24 mouse cellular contexts compared by ENCODE assay signal in the genomic region with DNA sequence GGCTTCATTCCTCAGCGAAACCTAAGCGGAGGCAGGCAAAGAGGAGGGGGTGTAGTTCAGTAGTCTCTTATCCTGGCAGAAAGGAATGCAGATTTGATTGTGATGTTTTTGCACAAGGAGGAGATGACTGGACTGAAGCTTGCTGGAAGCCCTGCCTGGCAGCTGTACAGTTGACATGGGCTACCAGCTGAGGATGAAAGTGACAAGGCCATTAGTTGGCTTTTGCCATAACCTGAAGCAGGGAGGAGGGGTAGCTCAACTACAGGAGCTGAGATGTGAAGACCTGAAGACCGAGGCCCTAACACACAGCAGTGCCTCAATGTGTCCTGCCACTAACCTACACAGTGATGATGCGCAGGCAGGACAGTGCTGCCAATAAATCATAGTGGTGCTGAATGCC.
DNase-seq lines count a peak whose midpoint lies in the region; ATAC-seq and TF ChIP-seq lines count a peak whose summit lies in the region.
"Had no signal": no experiment of that assay in that cellular context is flagged by ENCODE, and none has a peak within 500 bp of the region (broad histone marks: within the 10 kb centered on the region; RNA-seq: fewer than 3 reads in every experiment).

No protein-coding gene starts in this region.

- H3K27me3 ChIP-seq in heart, embryonic 12.5 days (replicated peaks) = no peaks in the 10 kb centered on the region
- no peaks in the 10 kb centered on the region for H3K27me3 ChIP-seq in hindbrain, postnatal 0 days (ENCODE audit: insufficient read depth, low read length)
- H3K27me3 ChIP-seq in hindbrain, embryonic 14.5 days (ENCODE audit: control insufficient read depth, insufficient read depth, low read length) = no peaks in the 10 kb centered on the region
- no peaks in the 10 kb centered on the region for H3K27me3 ChIP-seq in megakaryocyte, embryonic 14.5 days (replicated peaks)
- H3K27me3 ChIP-seq: embryonic facial prominence, embryonic 12.5 days; forebrain, embryonic 13.5 days had no signal

- H3K9ac ChIP-seq in heart, embryonic 12.5 days = no peak overlapping the region
- no peak overlapping the region for H3K9ac ChIP-seq in hindbrain, postnatal 0 days (replicated peaks; ENCODE audit: low read length)
- H3K9ac ChIP-seq in hindbrain, embryonic 14.5 days = no peak overlapping the region
- H3K9ac ChIP-seq: embryonic facial prominence, embryonic 12.5 days; forebrain, embryonic 13.5 days had no signal

- H3K27ac ChIP-seq in heart, embryonic 12.5 days (ENCODE audit: poor library complexity, severe bottlenecking) = no peak overlapping the region
- H3K27ac ChIP-seq in hindbrain, postnatal 0 days = no peak overlapping the region
- no peak overlapping the region for H3K27ac ChIP-seq in hindbrain, embryonic 14.5 days
- H3K27ac ChIP-seq: embryonic facial prominence, embryonic 10.5 days; embryonic facial prominence, embryonic 12.5 days; forebrain, embryonic 13.5 days had no signal

- TF ChIP-seq CTCF in hindbrain, postnatal 0 days (IDR thresholded peaks at IDR 0.05; ENCODE audit: low read depth) = no peak

- no peaks in the 10 kb centered on the region for H3K36me3 ChIP-seq in heart, embryonic 12.5 days
- no peaks in the 10 kb centered on the region for H3K36me3 ChIP-seq in hindbrain, postnatal 0 days (ENCODE audit: insufficient read depth, low read length)
- no peaks in the 10 kb centered on the region for H3K36me3 ChIP-seq in hindbrain, embryonic 14.5 days (replicated peaks; ENCODE audit: control insufficient read depth, insufficient read depth)
- H3K36me3 ChIP-seq in megakaryocyte, embryonic 14.5 days (replicated peaks; ENCODE audit: low read length) = no peaks in the 10 kb centered on the region
- H3K36me3 ChIP-seq: embryonic facial prominence, embryonic 10.5 days; embryonic facial prominence, embryonic 12.5 days; G1E had no signal

- H3K4me1 ChIP-seq in heart, embryonic 12.5 days (replicated peaks) = no peaks in the 10 kb centered on the region
- no peaks in the 10 kb centered on the region for H3K4me1 ChIP-seq in hindbrain, postnatal 0 days (ENCODE audit: insufficient read depth, low read length)
- H3K4me1 ChIP-seq in hindbrain, embryonic 14.5 days (replicated peaks; ENCODE audit: control insufficient read depth, insufficient read depth, low read length) = no peaks in the 10 kb centered on the region
- no peaks in the 10 kb centered on the region for H3K4me1 ChIP-seq in megakaryocyte, embryonic 14.5 days
- H3K4me1 ChIP-seq: embryonic facial prominence, embryonic 10.5 days; embryonic facial prominence, embryonic 12.5 days; forebrain, embryonic 13.5 days had no signal

- no peak overlapping the region for H3K4me3 ChIP-seq in heart, embryonic 12.5 days
- no peak overlapping the region for H3K4me3 ChIP-seq in hindbrain, postnatal 0 days (ENCODE audit: low read length)
- no peak overlapping the region for H3K4me3 ChIP-seq in hindbrain, embryonic 14.5 days (replicated peaks; ENCODE audit: low read length)
- peak overlapping the region; percentile 77 for H3K4me3 ChIP-seq in megakaryocyte, embryonic 14.5 days (replicated peaks)
- H3K4me3 ChIP-seq: embryonic facial prominence, embryonic 10.5 days; embryonic facial prominence, embryonic 12.5 days; forebrain, embryonic 13.5 days had no signal

- DNase-seq in heart, adult 11 months = peak; percentile 63
- no peak for DNase-seq in hindbrain, postnatal 0 days (ENCODE audit: low spot score)
- DNase-seq in hindbrain, embryonic 14.5 days (ENCODE audit: low spot score) = no peak
- peak; percentile 0 to 2 for DNase-seq in layer of hippocampus, postnatal 10 days (ENCODE audit: low spot score in 2 of 2)
- no peak for DNase-seq in layer of hippocampus, adult 8-10 months (ENCODE audit: low spot score in 2 of 2)
- DNase-seq: adrenal gland, adult 8-10 months; adrenal gland, postnatal 14 days; adrenal gland, postnatal 36 days; B cell, adult 2 months; cerebellum, adult 11-12 months; cerebellum, adult 2 months; cerebellum, adult 9-10 months; cerebellum, postnatal 10 days; cerebellum, postnatal 25 days had no signal

- H3K4me2 ChIP-seq in heart, embryonic 12.5 days = no peak overlapping the region
- H3K4me2 ChIP-seq in hindbrain, postnatal 0 days (ENCODE audit: low read depth, low read length) = no peak overlapping the region
- H3K4me2 ChIP-seq in hindbrain, embryonic 14.5 days (replicated peaks) = no peak overlapping the region
- H3K4me2 ChIP-seq: embryonic facial prominence, embryonic 12.5 days; forebrain, embryonic 13.5 days had no signal

- H3K9me3 ChIP-seq in heart, embryonic 12.5 days (replicated peaks) = peaks cover 8% of the 10 kb centered on the region
- no peaks in the 10 kb centered on the region for H3K9me3 ChIP-seq in hindbrain, postnatal 0 days (ENCODE audit: low read length)
- H3K9me3 ChIP-seq in hindbrain, embryonic 14.5 days (ENCODE audit: control insufficient read depth, low read length) = no peaks in the 10 kb centered on the region
- H3K9me3 ChIP-seq in megakaryocyte, embryonic 14.5 days = peaks cover 36% of the 10 kb centered on the region
- H3K9me3 ChIP-seq: embryonic facial prominence, embryonic 10.5 days had no signal

- no peak for ATAC-seq in heart, embryonic 12.5 days (ENCODE audit: insufficient number of reproducible peaks, low FRiP score)
- 0 out of 2 replicates have a peak, but pooled peaks have one; percentile 35 for ATAC-seq in hindbrain, postnatal 0 days
- ATAC-seq in hindbrain, embryonic 14.5 days (ENCODE audit: low FRiP score) = no peak
- no peak for ATAC-seq in megakaryocyte, adult 5-6 weeks (ENCODE audit: poor library complexity, severe bottlenecking)
- ATAC-seq: activated CD4-positive, CD25-positive, alpha-beta regulatory T cell, adult 4 months; CD4-positive, CD25-positive, alpha-beta regulatory T cell, adult 4 months; forebrain, embryonic 13.5 days; Patski had no signal

- 80% methylated on average over 4 of the region's 4 CpGs for WGBS in heart, embryonic 12.5 days
- 90% methylated on average over 4 of the region's 4 CpGs for WGBS in hindbrain, postnatal 0 days
- 95% methylated on average over 4 of the region's 4 CpGs for WGBS in hindbrain, embryonic 14.5 days

Comparison
In these comparisons a context has a peak if more than half of its experiments do, and no peak if none do; other contexts are left out.
1. DNase-seq: peak in heart, adult 11 months (single experiment) and layer of hippocampus, postnatal 10 days (2 of 2); none in hindbrain, postnatal 0 days (single experiment), hindbrain, embryonic 14.5 days (single experiment) and layer of hippocampus, adult 8-10 months (0 of 2).